Mouse (Mus musculus) megakaryocyte, embryonic 14.5 days (primary cell): ENCODE results near the gene Naif1. TPM values are rescaled to one million over a fixed set of nuclear protein-coding genes. Genes with fewer than 3 reads are reported as not detected.

ENCODE experiments used
- H3K27me3 ChIP-seq: replicated peaks from 2 replicates; pipeline ENCODE3; 2012; ENCODE audit warnings: inconsistent platforms
- H3K36me3 ChIP-seq: replicated peaks from 2 replicates; pipeline ENCODE3; 2012; ENCODE audit warnings: low read length, inconsistent platforms, mixed read lengths
- H3K4me1 ChIP-seq: 2 replicates; pipeline ENCODE4 v1.6.1; 2012; ENCODE audit warnings: inconsistent platforms
- H3K4me3 ChIP-seq: replicated peaks from 2 replicates; pipeline ENCODE3; 2012; ENCODE audit warnings: moderate library complexity, mild to moderate bottlenecking, inconsistent platforms
- H3K9me3 ChIP-seq: 2 replicates; pipeline ENCODE4 v1.6.1; 2012; ENCODE audit warnings: inconsistent platforms
- FLI1 ChIP-seq: IDR thresholded peaks from 2 replicates; pipeline ENCODE4 v1.6.1; 2012; ENCODE audit warnings: low read length, inconsistent platforms, mixed read lengths
- GATA1 ChIP-seq: IDR thresholded peaks from 3 replicates; pipeline ENCODE4 v1.6.1; 2012; ENCODE audit warnings: mixed read lengths, low read length, inconsistent platforms, borderline replicate concordance
- polyA plus RNA-seq: library from polyadenylated mRNA; stranded (reverse); fragments of >175 nt; gene quantifications from 2 replicates; pipeline ENCODE4 v1.2.3, GENCODE M21; 2012; ENCODE audit warnings: low replicate concordance; ENCODE audit not compliant: insufficient read depth

The Naif1 gene
- polyA plus RNA-seq, 1 experiment = 3.9 TPM

DNA sequence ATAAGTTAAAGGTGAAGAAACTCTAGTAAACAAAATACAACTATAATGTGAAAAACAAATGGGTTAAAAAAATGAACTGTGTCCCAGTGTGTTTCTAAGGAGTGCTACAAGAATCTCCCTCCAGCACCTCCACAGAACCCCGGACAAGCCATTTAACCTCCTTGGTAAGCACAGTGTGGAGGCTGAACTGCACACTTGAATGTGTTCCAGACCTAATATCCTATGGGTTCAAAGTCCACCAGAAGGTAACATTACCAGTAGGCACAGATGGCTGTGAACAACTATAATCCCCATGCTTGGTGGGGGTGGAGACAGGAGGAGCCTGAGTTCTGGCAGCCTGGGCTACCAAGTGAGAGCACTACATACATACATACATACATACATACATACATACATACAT is 9.6 kb upstream of the Naif1 start:
- Histone ChIP-seq H3K4me1 (peaks cover 57% of the 10 kb centered on the region), H3K4me3 (no peak overlapping the region), H3K9me3 (no peaks in the 10 kb centered on the region), H3K36me3 (peaks cover 38% of the 10 kb centered on the region), H3K27me3 (no peaks in the 10 kb centered on the region)
- no peak for TF ChIP-seq FLI1

- Histone ChIP-seq H3K27me3 (no peaks in the 10 kb centered on the region), H3K9me3 (no peaks in the 10 kb centered on the region), H3K4me1 (peaks cover 64% of the 10 kb centered on the region), H3K36me3 (peaks cover 43% of the 10 kb centered on the region), H3K4me3 (no peak overlapping the region)
- no peak for TF ChIP-seq GATA1
- TF ChIP-seq FLI1 = no peak
Observed at GRCm38 (mm10) chr2:32441550-32441949, 8.7 kb upstream of the Naif1 start.

GRCm38 (mm10) chr2:32445535-32445934 is 4.7 kb upstream of the Naif1 start:
- no peaks in the 10 kb centered on the region for H3K27me3 ChIP-seq
- peaks cover 75% of the 10 kb centered on the region for H3K4me1 ChIP-seq
- H3K9me3 ChIP-seq = no peaks in the 10 kb centered on the region
- TF ChIP-seq GATA1 (no peak), FLI1 (no peak)
- H3K36me3 ChIP-seq = peaks cover 46% of the 10 kb centered on the region
- H3K4me3 ChIP-seq = no peak overlapping the region

DNA sequence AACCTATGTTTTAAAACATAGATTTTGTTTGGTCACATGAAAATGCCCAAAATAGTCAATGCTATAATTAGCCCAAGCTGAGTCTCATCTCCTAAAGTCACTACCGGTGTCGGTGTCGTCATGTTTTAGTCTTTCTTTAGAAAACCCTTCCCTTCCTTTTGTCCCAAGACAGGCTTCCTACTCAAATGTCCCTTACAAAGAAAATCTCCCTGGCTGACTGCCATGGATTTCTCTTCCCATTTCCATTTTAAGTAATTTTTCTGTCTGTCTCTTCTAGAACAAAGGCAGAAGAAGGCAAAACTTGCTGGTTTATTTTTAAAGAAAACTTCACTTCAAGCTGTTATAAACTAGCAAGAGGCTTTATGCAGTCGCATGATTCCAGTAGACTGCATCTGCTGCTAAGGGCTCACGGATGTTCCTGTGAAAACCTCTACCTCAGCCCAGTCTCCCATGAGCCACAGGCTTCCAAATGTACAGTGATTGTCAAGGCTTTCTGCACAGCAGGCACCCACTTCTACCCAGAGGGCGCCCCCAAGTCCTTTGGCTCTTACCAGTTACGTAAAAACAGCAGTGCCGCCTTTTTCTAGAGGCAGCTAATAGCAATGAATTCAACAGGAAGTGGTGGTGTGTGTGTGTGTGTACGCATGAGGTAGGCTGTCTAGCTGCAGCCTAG is 2.9 kb upstream of the Naif1 start:
- TF ChIP-seq GATA1 (no peak), FLI1 (peak; percentile 23; the same call in 1 of the 2 replicates)
- H3K36me3 ChIP-seq = peaks cover 37% of the 10 kb centered on the region

GRCm38 (mm10) chr2:32448480-32448879 is 1.8 kb upstream of the Naif1 start:
- no peaks in the 10 kb centered on the region for H3K27me3 ChIP-seq
- H3K4me1 ChIP-seq = peaks cover 78% of the 10 kb centered on the region
- H3K4me3 ChIP-seq = peak overlapping the region; percentile 81
- peaks cover 29% of the 10 kb centered on the region for H3K36me3 ChIP-seq
- H3K9me3 ChIP-seq = no peaks in the 10 kb centered on the region
- TF ChIP-seq GATA1 (no peak), FLI1 (no peak)

More for the DNA sequence above, 2.9 kb upstream of the Naif1 start:
- Histone ChIP-seq H3K27me3 (no peaks in the 10 kb centered on the region), H3K4me1 (peaks cover 67% of the 10 kb centered on the region), H3K4me3 (peak overlapping the region; percentile 87), H3K9me3 (no peaks in the 10 kb centered on the region)

DNA sequence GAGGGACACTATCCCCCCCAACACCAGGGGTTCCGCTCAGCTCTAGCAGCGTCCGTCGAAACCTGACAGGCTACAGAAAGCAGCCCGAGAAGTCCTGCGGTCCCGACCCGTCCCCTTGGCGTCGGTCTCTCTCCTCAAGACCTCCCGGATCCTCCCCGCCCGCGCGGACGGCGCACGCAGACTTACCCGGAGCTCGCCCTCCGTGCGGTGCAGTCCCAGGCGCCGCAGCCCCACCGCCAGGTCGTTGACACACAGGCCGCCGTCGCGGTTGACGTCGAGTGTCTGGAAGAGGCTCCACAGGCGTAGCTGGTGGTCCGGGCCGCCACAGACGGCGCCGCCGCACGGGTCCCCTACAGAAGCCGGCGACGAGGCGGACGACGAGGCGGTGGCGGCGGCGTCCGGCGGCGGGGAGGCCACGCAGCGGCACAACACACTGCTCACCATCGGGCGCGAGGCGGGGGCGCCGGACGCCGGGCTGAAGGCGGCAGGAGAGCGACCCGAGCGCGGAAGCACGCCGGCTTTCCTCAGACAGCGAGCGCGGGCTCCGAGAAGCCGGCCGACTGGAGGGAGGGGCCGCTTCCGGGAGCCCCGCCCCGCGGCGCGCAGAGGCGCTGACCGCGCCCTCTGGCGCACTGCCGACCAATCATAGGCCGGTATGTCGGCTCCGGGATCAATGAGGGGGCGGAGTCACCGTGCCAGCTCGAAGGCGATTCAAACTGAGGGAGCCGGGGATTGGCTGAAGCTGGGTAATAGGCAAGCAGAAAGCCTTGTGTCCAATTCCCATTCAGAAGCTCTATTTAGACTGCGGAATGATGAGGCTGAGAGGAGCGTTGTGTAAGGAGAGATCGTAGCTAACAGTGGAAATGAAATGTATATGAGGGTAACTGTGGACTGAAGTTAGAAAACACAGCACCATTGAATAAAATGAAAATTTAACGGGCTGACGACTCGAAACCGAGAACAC is 906 bp downstream of the Naif1 start, which contains the start of gene Slc25a25:
Gene Slc25a25, minus strand, starts transcription at position 565 of the 964 bp plus-strand sequence.
- Histone ChIP-seq H3K9me3 (no peaks in the 10 kb centered on the region), H3K4me1 (peaks cover 72% of the 10 kb centered on the region), H3K36me3 (peaks cover 28% of the 10 kb centered on the region), H3K27me3 (no peaks in the 10 kb centered on the region), H3K4me3 (peak within 1 kb of the TSS; percentile 97)
- TF ChIP-seq FLI1 = peak; percentile 8; the same call in 1 of the 2 replicates
- no peak for TF ChIP-seq GATA1

- Histone ChIP-seq H3K36me3 (peaks cover 31% of the 10 kb centered on the region), H3K27me3 (no peaks in the 10 kb centered on the region), H3K4me1 (peaks cover 70% of the 10 kb centered on the region), H3K4me3 (peak overlapping the region; percentile 97), H3K9me3 (no peaks in the 10 kb centered on the region)
- TF ChIP-seq FLI1 (no peak), GATA1 (no peak)
Observed at GRCm38 (mm10) chr2:32451870-32452372, 1.7 kb downstream of the Naif1 start.

DNA sequence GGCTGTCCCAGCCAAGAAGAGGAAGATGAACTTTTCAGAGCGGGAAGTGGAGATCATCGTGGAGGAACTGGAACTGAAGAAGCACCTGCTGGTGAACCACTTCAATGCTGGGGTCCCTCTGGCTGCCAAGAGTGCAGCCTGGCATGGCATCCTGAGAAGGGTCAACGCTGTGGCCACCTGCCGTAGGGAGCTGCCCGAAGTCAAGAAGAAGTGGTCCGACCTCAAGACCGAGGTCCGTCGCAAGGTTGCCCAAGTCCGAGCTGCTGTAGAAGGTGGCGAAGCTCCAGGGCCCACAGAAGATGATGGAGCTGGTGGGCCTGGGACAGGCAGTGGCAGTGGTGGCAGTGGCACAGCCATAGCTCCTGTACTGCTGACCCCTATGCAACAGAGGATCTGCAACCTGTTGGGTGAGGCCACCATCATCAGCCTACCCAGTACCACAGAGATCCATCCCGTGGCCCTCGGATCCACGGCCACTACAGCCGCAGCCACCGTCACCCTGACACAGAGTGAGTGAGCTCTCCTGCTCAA is 2.2 kb downstream of the Naif1 start:
- Histone ChIP-seq H3K27me3 (no peaks in the 10 kb centered on the region), H3K4me3 (peak overlapping the region; percentile 97), H3K4me1 (peaks cover 64% of the 10 kb centered on the region), H3K9me3 (no peaks in the 10 kb centered on the region), H3K36me3 (peaks cover 37% of the 10 kb centered on the region)
- TF ChIP-seq FLI1 (no peak), GATA1 (no peak)

DNA sequence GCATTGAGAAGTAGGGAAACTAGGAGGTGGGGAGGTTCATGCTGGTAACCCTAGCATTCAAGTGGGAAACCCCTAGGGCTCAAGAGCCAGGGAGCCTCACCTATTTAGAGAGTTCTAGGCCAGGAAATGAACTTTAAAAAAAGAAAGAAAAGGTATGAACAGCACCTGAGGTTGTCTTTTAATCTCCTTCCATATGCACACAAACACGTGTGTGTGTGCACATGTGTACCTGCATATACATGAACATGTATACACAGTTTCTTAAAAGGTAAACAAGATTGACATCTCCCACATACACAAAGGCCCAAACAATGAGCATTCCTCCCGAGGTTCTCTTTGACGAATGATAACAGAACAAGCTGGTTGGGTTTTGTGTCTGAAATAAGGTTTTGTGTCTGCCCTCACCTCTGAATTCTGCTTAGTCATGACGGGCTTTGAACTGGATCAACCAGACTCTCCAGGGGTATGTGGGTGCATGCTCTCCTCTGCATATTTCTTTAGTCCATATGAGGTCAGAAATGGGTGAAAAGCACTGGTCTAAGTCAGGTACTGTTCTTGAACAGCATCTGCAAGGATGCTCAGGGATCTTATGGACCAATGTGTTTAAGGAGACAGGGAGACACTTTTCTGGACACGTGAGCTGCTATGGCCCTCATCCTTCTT is 3.5 kb downstream of the Naif1 start:
- Histone ChIP-seq H3K4me1 (peaks cover 52% of the 10 kb centered on the region), H3K4me3 (peak overlapping the region; percentile 74), H3K27me3 (no peaks in the 10 kb centered on the region), H3K9me3 (no peaks in the 10 kb centered on the region), H3K36me3 (peaks cover 37% of the 10 kb centered on the region)
- no peak for TF ChIP-seq GATA1
